Mouse (Mus musculus) lung, postnatal 0 days (tissue): ENCODE data around the gene Rab33b.

Experiments used
- CTCF ChIP-seq: IDR thresholded peaks from 2 replicates; pipeline ENCODE4 v1.5.1; 2016; ENCODE audit warnings: antibody characterized with exemption, mild to moderate bottlenecking
- EP300 ChIP-seq: IDR thresholded peaks from 2 replicates; pipeline ENCODE4 v1.6.1; 2016; ENCODE audit warnings: antibody characterized with exemption, mild to moderate bottlenecking, control low read depth

GRCm38 (mm10) chr3:51434871-51435595 is 48.7 kb upstream of the Rab33b start:
- no peak for TF ChIP-seq CTCF
- TF ChIP-seq EP300: no peak
